Mouse (Mus musculus): ENCODE data around the gene Tcp11l2. TPM values are rescaled to one million over a fixed set of nuclear protein-coding genes. Genes with fewer than 3 reads are reported as not detected.

Tcp11l2 gene
- 100 to 1,000 TPM; 100 to 114 TPM for total RNA-seq (2023)

GRCm38 (mm10) chr10:84576395-84577070 lies at the start of gene Tcp11l2:
TSS of gene Tcp11l2 (plus strand) at chr10:84576626.

GRCm38 (mm10) chr10:84533912-84534671 lies 42.3 kb upstream of the Tcp11l2 start, which contains the start of gene Ckap4:
TSS of gene Ckap4 (minus strand) at chr10:84534062.

GRCm38 (mm10) chr10:84621826-84622790 lies 45.7 kb downstream of the Tcp11l2 start, which contains the start of gene Polr3b:
TSS of gene Polr3b (plus strand) at chr10:84622292.

Other genes with a start within 250 kb of the Tcp11l2 start
- under 1 TPM in 1 of 2 experiments, not detected in 1; 0.50 TPM for gene Nuak1, start 136.0 kb upstream of the Tcp11l2 start, total RNA-seq (2023)
- gene Ckap4, start 42.6 kb upstream of the Tcp11l2 start, total RNA-seq (2023), result 1 to 10 TPM; 3.7 to 3.8 TPM
- 10 to 100 TPM; 39.1 to 48.5 TPM for gene Polr3b, start 45.7 kb downstream of the Tcp11l2 start, total RNA-seq (2023)
- gene Rfx4, start 179.4 kb downstream of the Tcp11l2 start, total RNA-seq (2023), result not detected